Mouse (Mus musculus) brain, embryonic 18.5 days (tissue): ENCODE data around the gene Afap1l2.

Source experiments
- DNase-seq: peaks from one replicate; pipeline ENCODE4 v3.0.0-alpha.2; 2012; ENCODE audit warnings: low read depth, low spot score

The Afap1l2 gene

DNA sequence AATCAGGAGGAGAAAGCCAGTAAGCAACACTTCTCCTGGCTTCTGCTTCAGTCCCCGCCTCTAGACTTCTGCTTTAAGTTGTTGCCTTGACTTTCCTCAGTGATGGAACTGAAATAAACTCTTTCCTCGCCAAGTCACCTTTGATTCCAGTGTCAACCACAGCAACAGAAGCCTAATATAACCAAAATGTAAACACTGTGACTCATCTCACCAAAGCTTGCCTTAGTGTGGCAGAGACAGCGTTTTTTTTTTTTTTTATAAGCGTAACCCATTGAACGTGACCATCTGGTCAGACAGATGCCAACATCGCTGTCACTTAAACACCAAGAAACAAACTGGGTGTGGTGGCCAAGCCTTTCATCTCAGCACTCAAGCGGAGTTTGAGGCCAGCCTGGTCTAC is 65.8 kb downstream of the Afap1l2 start:
- DNase-seq: no peak

DNA sequence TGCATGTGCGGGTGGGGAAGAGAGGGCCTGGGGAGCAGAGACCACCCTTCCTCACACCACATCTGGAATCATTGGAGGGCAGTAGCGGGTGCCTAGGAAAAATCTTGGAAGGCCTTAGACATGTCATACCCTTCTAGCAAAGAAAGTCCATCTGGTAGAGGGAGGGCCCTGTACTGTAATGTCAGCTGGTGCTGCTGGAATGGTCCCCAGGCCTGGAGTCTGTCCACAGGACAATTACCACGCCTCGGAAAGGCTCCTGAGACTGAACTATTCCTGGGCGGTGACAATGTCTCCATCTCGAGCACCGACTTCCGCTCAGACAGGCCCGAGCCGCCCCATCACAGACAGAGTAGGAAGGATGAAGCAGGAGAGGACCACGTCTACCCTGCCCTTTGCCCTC is 67.5 kb downstream of the Afap1l2 start:
- DNase-seq: no peak

DNA sequence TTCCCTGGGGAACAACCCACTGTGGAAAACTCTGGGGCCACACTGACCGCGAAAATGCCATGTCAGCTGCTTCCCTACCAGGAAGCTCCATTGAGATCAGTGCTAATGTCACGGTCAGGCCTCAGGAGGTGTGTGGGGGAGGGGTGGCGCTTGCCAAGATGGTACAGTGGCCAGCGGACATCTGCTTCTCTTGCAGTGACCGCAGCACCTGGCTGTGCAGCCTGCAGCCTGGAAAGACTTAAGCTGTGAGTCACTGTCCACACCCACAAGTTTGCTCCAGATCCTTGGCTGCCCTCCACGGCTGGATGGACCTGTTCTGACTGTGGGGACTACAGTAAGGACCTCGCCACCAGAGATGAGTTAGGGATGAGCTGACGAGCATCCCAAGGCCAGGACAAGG is 68.2 kb downstream of the Afap1l2 start:
- DNase-seq: no peak

DNA sequence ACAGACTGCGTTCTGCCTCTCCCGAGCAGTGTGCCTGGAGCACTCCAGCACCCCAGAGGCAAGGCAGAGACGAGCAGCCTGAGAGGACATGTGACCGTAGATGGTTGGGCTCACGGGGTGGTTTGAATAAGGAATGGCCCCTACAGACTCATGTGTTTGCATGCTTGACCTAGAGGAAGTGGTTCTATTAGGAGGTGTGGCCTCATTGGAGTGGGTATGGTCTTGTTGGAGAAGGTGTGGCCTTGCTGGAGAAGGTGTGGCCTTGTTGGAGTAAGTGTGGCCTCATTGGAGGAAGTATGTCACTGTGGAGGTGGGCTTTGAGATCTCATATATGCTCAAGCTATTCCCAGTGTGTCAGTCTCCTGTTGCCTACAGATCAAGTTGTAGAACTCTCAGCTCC is 70.1 kb downstream of the Afap1l2 start:
- DNase-seq: no peak

- no peak for DNase-seq
Measured at GRCm38 (mm10) chr19:56936253-56936652, 71.8 kb downstream of the Afap1l2 start.

DNA sequence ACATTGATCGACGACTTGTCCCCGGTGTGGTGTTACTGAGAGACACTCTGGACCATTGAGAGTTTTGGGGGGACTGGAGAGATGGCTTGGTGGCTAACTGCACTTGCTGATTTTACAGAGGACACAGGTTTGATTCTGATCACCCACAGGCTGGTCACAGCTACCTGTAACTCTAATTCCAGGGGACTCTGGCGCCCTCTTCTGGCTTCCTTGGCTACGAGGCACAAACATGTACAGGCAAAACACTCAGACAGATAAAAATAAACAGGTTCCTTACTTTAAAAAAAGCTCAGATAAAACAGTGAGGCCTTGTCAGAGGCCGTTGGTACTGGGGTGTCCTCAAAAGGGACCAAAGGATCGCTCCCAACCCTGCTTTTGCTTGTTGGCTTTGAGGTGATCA is 72.3 kb downstream of the Afap1l2 start:
- DNase-seq: no peak

GRCm38 (mm10) chr19:56935111-56935510 is 72.9 kb downstream of the Afap1l2 start:
- no peak for DNase-seq

DNA sequence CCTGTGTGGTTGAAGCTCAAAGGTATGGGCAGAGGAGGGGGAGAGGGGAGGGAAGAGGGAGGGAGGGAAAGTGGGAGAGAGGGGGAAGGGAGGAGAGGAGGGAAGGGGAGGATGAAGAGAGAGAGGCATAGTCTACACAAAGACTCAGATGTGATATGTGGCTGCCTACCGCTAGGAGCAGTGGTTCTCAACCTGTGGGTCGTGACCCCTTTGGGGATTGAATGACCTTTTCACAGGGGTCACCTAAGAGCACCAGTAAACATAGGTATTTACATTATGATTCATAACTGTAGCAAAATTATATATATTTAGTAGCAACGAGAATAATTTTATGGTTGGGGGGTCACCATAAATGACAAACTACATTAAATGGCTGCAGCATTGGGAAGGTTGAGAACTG is 74.2 kb downstream of the Afap1l2 start:
- DNase-seq: no peak

- DNase-seq: no peak
Measured at GRCm38 (mm10) chr19:56930029-56930428, 78.0 kb downstream of the Afap1l2 start.

- no peak for DNase-seq
Measured at GRCm38 (mm10) chr19:56929392-56929791, 78.6 kb downstream of the Afap1l2 start.

DNA sequence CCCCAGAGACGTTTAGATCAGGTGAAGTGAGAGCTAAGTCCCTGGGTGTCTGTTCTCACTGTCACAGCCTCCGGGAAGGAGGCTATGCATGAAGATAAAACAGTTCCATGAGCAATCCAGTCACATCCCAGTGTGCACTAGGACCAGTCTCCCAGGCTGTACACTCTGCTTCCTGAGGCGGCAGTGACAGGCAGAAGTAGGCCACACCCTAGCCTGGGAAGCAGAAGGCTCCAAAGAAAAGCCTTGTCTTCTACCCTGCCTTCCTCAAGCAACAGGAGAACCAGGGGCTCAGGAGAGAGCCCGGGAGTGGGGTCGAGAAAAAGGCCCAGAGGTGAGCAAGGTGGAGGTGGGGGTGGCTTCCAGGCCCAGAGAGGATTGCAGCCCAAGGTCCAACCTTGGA is 86.3 kb downstream of the Afap1l2 start:
- DNase-seq: no peak

DNA sequence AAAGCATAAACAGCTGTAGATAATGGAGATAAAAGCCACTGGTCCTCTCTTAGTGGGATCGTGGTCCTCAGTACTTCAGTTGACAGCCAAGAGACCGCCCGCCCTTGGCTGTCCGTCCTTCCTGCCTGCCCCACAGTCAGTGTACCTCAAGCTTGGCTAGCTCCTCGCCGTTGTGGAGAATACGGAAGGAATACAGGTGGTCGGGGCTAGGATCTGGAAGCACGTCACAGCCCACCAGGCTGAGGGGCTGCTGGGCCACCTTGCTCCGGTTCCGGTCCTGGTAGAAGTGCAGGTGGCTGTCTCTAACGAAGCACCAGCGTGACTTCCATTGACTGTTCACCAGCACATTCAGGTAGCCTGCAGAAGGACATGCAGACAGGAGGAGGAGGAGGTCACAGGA is 87.8 kb downstream of the Afap1l2 start:
- DNase-seq: no peak

- DNase-seq: peak; percentile 37
Measured at GRCm38 (mm10) chr19:56919628-56920027, 88.4 kb downstream of the Afap1l2 start.

- no peak for DNase-seq
Measured at GRCm38 (mm10) chr19:56915084-56915483, 92.9 kb downstream of the Afap1l2 start.

GRCm38 (mm10) chr19:56914658-56915057 is 93.4 kb downstream of the Afap1l2 start:
- DNase-seq: no peak

- DNase-seq: no peak
Measured at GRCm38 (mm10) chr19:56913761-56914160, 94.3 kb downstream of the Afap1l2 start.

GRCm38 (mm10) chr19:56910561-56910960 is 97.5 kb downstream of the Afap1l2 start:
- no peak for DNase-seq

GRCm38 (mm10) chr19:56908472-56909270 is 99.4 kb downstream of the Afap1l2 start:
- DNase-seq: no peak

GRCm38 (mm10) chr19:56907850-56908249 is 100.2 kb downstream of the Afap1l2 start:
- no peak for DNase-seq

- no peak for DNase-seq
Measured at GRCm38 (mm10) chr19:56905395-56905794, 102.6 kb downstream of the Afap1l2 start.

DNA sequence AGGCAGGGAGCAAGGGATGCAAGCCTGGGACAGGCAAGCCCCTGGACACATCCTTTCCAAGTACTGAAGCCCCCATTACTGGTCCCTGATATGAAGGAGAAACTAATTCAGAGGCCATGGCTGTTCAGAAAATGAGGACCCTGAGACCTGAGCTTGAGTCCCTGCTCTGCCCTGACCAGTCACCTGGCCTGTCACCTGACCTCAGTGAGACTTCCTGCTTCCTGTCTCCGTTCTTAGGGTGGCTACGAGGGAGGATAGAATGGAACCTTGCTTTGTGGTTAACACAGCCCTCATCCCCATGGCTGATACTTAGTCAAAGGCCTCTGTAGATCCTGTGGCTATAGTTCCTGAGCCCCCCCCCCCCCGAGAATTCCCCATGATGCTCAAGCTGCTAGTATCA is 103.9 kb downstream of the Afap1l2 start:
- no peak for DNase-seq

DNA sequence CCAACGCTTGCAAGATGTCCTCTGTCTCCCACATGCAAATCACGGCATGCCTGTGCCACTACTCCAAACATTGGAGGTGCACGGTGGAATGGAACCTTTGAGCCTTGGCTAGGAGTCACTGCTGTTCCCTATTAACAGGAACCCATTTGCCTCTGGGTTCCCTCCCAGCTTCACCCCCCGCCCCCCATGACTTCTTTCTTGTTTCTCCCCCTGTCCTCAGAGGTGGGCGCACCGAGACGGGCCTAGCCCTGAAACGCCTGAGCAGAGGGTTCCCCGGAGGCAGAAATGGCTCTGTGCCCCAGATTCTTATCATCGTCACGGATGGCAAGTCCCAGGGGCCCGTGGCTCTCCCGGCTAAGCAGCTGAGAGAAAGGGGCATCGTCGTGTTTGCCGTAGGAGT is 110.4 kb downstream of the Afap1l2 start:
- no peak for DNase-seq

DNA sequence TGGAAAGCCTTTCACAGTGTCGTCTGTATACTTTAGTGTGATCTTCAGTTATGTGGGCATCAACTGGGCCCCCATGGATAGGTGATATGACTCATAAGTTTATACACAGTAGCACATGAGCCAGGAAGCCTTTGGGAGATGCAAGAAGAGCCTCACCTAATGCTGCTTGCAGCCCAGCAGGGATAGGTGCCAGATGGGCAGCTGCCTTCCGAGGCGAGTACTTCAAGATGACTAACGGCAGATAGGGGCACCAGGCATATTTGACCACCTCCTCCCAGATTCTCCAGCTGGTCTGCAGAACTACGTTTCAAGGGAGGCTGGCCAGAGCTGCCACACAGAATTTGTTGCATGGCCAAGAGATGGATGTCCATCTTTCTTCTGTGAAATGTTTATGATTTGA is 114.7 kb downstream of the Afap1l2 start:
- no peak for DNase-seq

- DNase-seq: no peak
Measured at GRCm38 (mm10) chr19:56892586-56892985, 115.4 kb downstream of the Afap1l2 start.
